Mouse (Mus musculus): ENCODE data around the gene Tshz2. TPM values are rescaled to one million over a fixed set of nuclear protein-coding genes. Genes with fewer than 3 reads are reported as not detected.

The Tshz2 gene
- polyA plus RNA-seq, 1 experiment from 2014 or later = 20.1 TPM

DNA sequence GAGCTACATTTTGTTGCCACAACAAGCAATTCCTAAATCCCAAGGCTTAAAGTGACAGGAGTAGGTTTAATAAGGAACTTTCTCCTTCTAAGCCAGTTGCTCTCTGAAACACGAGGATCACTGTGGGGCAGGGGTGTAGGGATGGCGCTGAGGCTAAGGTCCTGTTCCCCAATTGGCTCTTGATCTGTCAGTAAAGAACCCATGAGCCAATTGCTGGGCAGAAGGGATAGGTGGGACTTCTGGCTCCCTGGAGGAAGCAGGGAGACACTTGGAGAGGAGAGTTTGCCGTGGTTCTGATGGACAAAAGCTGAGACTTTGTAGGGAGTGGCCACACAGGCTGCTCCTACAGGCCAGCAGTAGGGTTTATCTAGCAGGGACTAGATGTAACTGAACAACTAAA, 128.9 kb downstream of the Tshz2 start:
- H3K4me1 ChIP-seq (ENCODE audit: control insufficient read depth, insufficient read depth, low read length) = peaks cover 15% of the 10 kb centered on the region
- 40% methylated on average over 3 of the region's 3 CpGs for WGBS
- H3K9me3 ChIP-seq (ENCODE audit: control insufficient read depth, low read depth, low read length) = peaks cover 3% of the 10 kb centered on the region; the same call in 1 of the 2 replicates
- H3K4me3 ChIP-seq (ENCODE audit: low read depth, low read length) = no peak overlapping the region
- H3K27me3 ChIP-seq (ENCODE audit: control insufficient read depth, insufficient read depth, low read length) = no peaks in the 10 kb centered on the region
- H3K27ac ChIP-seq (ENCODE audit: low read length) = no peak overlapping the region
- H3K9ac ChIP-seq (replicated peaks; ENCODE audit: low read depth, low read length) = no peak overlapping the region
- H3K36me3 ChIP-seq (ENCODE audit: control insufficient read depth, insufficient read depth, low read length) = no peaks in the 10 kb centered on the region
- H3K4me2 ChIP-seq (replicated peaks; ENCODE audit: low read depth, low read length) = no peak overlapping the region
- ATAC-seq (ENCODE audit: insufficient number of reproducible peaks, insufficient read depth, low FRiP score, low read depth) = no peak

DNA sequence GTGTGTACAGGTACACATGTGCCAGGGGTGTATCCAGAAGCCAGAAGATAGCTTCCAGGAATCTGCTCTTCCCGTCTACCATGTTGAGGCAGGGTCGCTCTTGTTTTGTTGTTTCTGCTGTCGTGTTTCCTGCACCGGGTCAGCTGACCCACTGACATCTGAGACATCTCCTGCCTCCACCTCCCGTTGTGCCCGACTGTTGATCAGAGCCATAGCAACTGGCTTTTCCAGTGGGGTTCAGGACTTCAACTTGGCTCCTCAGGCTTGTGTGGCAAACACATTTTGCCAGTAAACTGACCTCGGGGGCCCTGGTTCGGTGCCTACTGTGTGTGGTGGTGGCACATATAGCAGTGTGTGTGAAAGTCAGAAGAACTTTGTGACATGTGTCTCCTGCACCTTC, 129.5 kb downstream of the Tshz2 start:
- H3K4me2 ChIP-seq (replicated peaks; ENCODE audit: low read depth, low read length) = no peak overlapping the region
- no peak overlapping the region for H3K9ac ChIP-seq (replicated peaks; ENCODE audit: low read depth, low read length)
- no peak for ATAC-seq (ENCODE audit: insufficient number of reproducible peaks, insufficient read depth, low FRiP score, low read depth)
- H3K27me3 ChIP-seq (ENCODE audit: control insufficient read depth, insufficient read depth, low read length) = no peaks in the 10 kb centered on the region
- H3K4me3 ChIP-seq (ENCODE audit: low read depth, low read length) = no peak overlapping the region
- peaks cover 3% of the 10 kb centered on the region; the same call in 1 of the 2 replicates for H3K9me3 ChIP-seq (ENCODE audit: control insufficient read depth, low read depth, low read length)
- no peak overlapping the region for H3K27ac ChIP-seq (ENCODE audit: low read length)
- H3K4me1 ChIP-seq (ENCODE audit: control insufficient read depth, insufficient read depth, low read length) = peaks cover 13% of the 10 kb centered on the region
- H3K36me3 ChIP-seq (ENCODE audit: control insufficient read depth, insufficient read depth, low read length) = no peaks in the 10 kb centered on the region
- 80% methylated on average over 8 of the region's 8 CpGs for WGBS

DNA sequence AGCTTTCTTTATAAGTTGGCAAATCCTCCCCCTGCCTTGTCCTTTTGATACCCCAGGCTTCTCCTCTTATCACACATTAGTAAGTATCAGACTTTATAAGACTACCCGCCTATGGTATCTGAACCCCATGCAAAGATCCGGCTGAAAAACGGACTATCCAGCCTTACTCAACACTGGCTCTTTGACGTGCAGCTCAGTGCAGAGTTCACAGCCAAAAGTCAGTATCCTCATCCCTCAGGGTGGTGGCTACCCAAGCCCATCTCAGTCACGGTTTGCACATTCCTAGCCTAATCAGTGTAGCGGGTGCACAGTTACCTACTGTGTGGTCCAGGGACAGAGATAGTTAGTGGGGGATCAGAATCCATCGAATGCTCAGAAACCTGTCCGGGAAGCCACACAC, 130.9 kb downstream of the Tshz2 start:
- Histone ChIP-seq H3K4me2 (replicated peaks; ENCODE audit: low read depth, low read length) (no peak overlapping the region), H3K9me3 (ENCODE audit: control insufficient read depth, low read depth, low read length) (peaks cover 3% of the 10 kb centered on the region; the same call in 1 of the 2 replicates), H3K9ac (replicated peaks; ENCODE audit: low read depth, low read length) (no peak overlapping the region), H3K36me3 (ENCODE audit: control insufficient read depth, insufficient read depth, low read length) (no peaks in the 10 kb centered on the region), H3K4me1 (ENCODE audit: control insufficient read depth, insufficient read depth, low read length) (peaks cover 1% of the 10 kb centered on the region; the same call in 1 of the 2 replicates), H3K27me3 (ENCODE audit: control insufficient read depth, insufficient read depth, low read length) (no peaks in the 10 kb centered on the region), H3K4me3 (ENCODE audit: low read depth, low read length) (no peak overlapping the region), H3K27ac (ENCODE audit: low read length) (no peak overlapping the region)
- 70% methylated on average over 8 of the region's 8 CpGs for WGBS
- no peak for ATAC-seq (ENCODE audit: insufficient number of reproducible peaks, insufficient read depth, low FRiP score, low read depth)

DNA sequence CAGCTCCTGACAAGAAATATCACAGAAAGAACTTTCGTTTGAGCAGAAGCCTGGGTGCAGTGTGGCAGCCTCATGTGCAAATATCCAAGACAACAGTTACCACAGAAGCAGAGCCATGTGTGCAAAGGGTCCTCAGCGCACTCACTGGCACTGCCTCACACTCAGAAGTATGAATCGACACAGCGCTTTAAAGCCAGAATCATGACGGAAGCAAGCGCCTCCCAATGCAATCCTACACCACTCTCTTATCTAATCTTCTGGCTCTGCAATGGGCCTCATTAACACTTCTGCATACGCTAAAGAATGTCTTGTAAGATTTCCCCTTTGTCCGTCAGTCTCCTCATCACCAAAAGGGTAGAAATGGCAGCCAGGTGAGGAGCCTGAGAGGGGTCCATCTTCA, 133.4 kb downstream of the Tshz2 start:
- Histone ChIP-seq H3K4me1 (ENCODE audit: control insufficient read depth, insufficient read depth, low read length) (no peaks in the 10 kb centered on the region; the same call in 1 of the 2 replicates), H3K4me2 (replicated peaks; ENCODE audit: low read depth, low read length) (no peak overlapping the region), H3K4me3 (ENCODE audit: low read depth, low read length) (no peak overlapping the region), H3K9ac (replicated peaks; ENCODE audit: low read depth, low read length) (no peak overlapping the region), H3K36me3 (ENCODE audit: control insufficient read depth, insufficient read depth, low read length) (no peaks in the 10 kb centered on the region), H3K9me3 (ENCODE audit: control insufficient read depth, low read depth, low read length) (no peaks in the 10 kb centered on the region), H3K27ac (ENCODE audit: low read length) (no peak overlapping the region), H3K27me3 (ENCODE audit: control insufficient read depth, insufficient read depth, low read length) (no peaks in the 10 kb centered on the region)
- WGBS = 66% methylated on average over 8 of the region's 8 CpGs
- ATAC-seq (ENCODE audit: insufficient number of reproducible peaks, insufficient read depth, low FRiP score, low read depth) = no peak

DNA sequence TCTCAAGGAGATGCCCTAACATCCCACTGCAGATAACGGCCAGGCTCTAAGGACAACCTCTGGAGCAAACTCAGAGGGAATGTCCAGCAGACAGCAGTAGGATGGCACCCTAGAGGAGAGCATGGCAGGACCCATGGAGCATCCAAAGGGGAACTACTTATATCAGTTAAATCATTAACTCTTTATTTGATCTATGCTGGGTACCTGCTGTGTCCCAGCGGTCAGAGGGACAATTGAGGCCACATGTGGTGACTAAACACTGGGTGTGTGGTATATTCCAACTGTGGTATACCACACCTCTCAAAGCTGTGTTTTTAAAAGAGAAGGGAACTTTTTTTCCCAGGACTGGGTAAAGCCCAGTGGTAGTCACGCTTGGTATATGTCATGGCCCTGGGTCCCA, 134.5 kb downstream of the Tshz2 start:
- H3K4me3 ChIP-seq (ENCODE audit: low read depth, low read length) = no peak overlapping the region
- H3K27ac ChIP-seq (ENCODE audit: low read length) = no peak overlapping the region
- H3K9me3 ChIP-seq (ENCODE audit: control insufficient read depth, low read depth, low read length) = no peaks in the 10 kb centered on the region
- 71% methylated on average over 3 of the region's 3 CpGs for WGBS
- H3K27me3 ChIP-seq (ENCODE audit: control insufficient read depth, insufficient read depth, low read length) = no peaks in the 10 kb centered on the region
- no peak overlapping the region for H3K4me2 ChIP-seq (replicated peaks; ENCODE audit: low read depth, low read length)
- ATAC-seq (ENCODE audit: insufficient number of reproducible peaks, insufficient read depth, low FRiP score, low read depth) = no peak
- no peaks in the 10 kb centered on the region for H3K36me3 ChIP-seq (ENCODE audit: control insufficient read depth, insufficient read depth, low read length)
- H3K9ac ChIP-seq (replicated peaks; ENCODE audit: low read depth, low read length) = no peak overlapping the region
- H3K4me1 ChIP-seq (ENCODE audit: control insufficient read depth, insufficient read depth, low read length) = no peaks in the 10 kb centered on the region; the same call in 1 of the 2 replicates

DNA sequence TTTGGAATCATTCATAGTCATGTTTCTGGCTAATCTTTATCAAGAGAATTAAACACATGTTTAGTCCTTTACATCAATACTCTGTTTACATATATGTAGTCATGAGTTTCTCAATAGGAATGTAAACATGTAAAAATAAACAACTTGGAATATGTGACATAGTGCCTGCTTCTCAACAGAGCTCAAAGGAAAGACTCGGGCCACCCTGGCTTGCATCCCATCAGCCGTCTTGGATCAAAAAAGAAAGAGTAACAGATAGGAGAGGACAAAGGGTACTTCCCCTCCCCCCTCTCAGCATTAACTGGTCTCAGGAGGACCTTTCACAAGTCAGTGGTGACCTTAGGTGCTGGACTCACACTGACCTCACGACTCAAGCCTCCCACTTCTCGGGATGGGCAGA, 142.3 kb downstream of the Tshz2 start:
- H3K27me3 ChIP-seq (ENCODE audit: control insufficient read depth, insufficient read depth, low read length) = no peaks in the 10 kb centered on the region
- H3K4me1 ChIP-seq (ENCODE audit: control insufficient read depth, insufficient read depth, low read length) = no peaks in the 10 kb centered on the region; the same call in 1 of the 2 replicates
- H3K9ac ChIP-seq (replicated peaks; ENCODE audit: low read depth, low read length) = no peak overlapping the region
- H3K4me2 ChIP-seq (replicated peaks; ENCODE audit: low read depth, low read length) = no peak overlapping the region
- 54% methylated on average over 4 of the region's 4 CpGs for WGBS
- no peak for ATAC-seq (ENCODE audit: insufficient number of reproducible peaks, insufficient read depth, low FRiP score, low read depth)
- no peaks in the 10 kb centered on the region for H3K36me3 ChIP-seq (ENCODE audit: control insufficient read depth, insufficient read depth, low read length)
- no peak overlapping the region for H3K27ac ChIP-seq (ENCODE audit: low read length)
- H3K9me3 ChIP-seq (ENCODE audit: control insufficient read depth, low read depth, low read length) = no peaks in the 10 kb centered on the region
- no peak overlapping the region for H3K4me3 ChIP-seq (ENCODE audit: low read depth, low read length)

DNA sequence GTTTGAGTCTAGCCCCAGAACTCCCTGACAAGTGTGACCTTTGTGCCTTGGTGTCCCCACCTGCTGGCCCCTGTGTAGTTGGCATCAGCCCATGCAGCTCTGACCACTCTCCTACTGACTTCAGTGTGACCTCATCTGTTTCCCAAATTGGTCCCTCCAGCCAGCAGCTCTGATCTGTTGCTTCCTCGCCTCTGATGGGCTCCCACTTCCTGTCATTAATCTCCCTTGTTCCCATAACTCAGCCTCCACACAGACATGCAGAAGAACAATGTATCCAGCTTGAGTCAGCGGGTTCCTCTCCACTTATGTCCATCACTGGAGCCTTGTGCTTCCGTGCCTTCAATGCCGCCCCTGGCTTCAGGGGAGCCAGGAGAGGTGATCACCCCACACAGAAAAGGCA, 144.4 kb downstream of the Tshz2 start:
- Histone ChIP-seq H3K27ac (ENCODE audit: low read length) (peak overlapping the region; percentile 33; the same call in 1 of the 2 replicates), H3K36me3 (ENCODE audit: control insufficient read depth, insufficient read depth, low read length) (no peaks in the 10 kb centered on the region), H3K9ac (replicated peaks; ENCODE audit: low read depth, low read length) (no peak overlapping the region), H3K27me3 (ENCODE audit: control insufficient read depth, insufficient read depth, low read length) (no peaks in the 10 kb centered on the region), H3K4me2 (replicated peaks; ENCODE audit: low read depth, low read length) (no peak overlapping the region), H3K4me3 (ENCODE audit: low read depth, low read length) (no peak overlapping the region), H3K4me1 (ENCODE audit: control insufficient read depth, insufficient read depth, low read length) (peaks cover 1% of the 10 kb centered on the region; the same call in 1 of the 2 replicates), H3K9me3 (ENCODE audit: control insufficient read depth, low read depth, low read length) (no peaks in the 10 kb centered on the region)
- ATAC-seq (ENCODE audit: insufficient number of reproducible peaks, insufficient read depth, low FRiP score, low read depth) = no peak
- WGBS = 31% methylated on average over 4 of the region's 4 CpGs

DNA sequence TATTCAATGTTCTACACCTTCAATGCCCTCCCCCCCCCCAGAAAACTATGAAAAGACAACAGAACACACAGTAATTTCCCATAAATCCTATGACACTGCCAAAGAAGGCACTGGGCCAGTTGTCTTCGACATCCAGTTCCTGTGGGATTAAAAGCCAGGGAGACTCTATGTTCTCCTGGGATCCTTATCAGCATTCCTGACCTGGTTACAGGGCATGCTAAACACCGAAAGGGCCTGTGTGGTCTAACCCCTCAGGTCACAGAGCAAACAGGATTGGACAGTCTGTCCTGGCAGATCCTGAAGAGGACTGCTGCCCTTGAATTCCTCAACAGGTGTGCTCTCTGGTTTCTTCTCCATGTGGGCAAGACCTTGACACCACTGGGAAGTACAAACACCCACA, 145.0 kb downstream of the Tshz2 start:
- Histone ChIP-seq H3K27me3 (ENCODE audit: control insufficient read depth, insufficient read depth, low read length) (no peaks in the 10 kb centered on the region), H3K9me3 (ENCODE audit: control insufficient read depth, low read depth, low read length) (no peaks in the 10 kb centered on the region), H3K9ac (replicated peaks; ENCODE audit: low read depth, low read length) (no peak overlapping the region), H3K4me1 (ENCODE audit: control insufficient read depth, insufficient read depth, low read length) (peaks cover 5% of the 10 kb centered on the region), H3K4me3 (ENCODE audit: low read depth, low read length) (no peak overlapping the region), H3K4me2 (replicated peaks; ENCODE audit: low read depth, low read length) (no peak overlapping the region), H3K27ac (ENCODE audit: low read length) (no peak overlapping the region), H3K36me3 (ENCODE audit: control insufficient read depth, insufficient read depth, low read length) (no peaks in the 10 kb centered on the region)
- no peak for ATAC-seq (ENCODE audit: insufficient number of reproducible peaks, insufficient read depth, low FRiP score, low read depth)
- WGBS = 28% methylated on average over 2 of the region's 2 CpGs

DNA sequence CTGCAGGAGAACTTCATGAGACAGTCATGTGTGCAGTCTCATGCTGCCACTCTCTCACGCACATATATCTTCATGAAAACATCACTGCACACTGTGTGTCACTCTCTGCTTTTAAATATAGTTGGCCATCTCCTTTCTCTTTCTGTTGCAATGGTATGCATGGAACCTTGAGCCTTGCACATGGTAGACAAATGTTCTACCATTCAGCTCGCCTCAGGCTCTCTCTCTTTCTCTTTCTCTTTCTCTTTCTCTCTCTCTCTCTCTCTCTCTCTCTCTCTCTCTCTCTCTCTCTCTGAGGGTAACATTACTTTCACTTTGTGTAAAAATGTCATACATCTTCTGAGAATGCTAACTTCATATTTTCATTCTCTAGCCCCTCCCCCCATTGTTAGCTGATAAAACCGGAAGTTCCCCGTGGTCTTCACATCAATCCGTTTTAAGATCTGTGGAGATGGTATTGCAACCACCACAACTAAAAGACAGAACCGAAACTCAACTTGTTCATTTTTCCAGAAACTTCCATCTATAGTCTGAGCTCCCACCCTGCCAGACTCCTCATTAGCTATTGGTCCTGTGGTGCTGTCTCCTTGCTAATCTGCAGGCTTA, 146.0 kb downstream of the Tshz2 start:
- WGBS = 86% methylated on average over 6 of the region's 6 CpGs
- H3K4me3 ChIP-seq (ENCODE audit: low read depth, low read length) = no peak overlapping the region
- H3K9ac ChIP-seq (replicated peaks; ENCODE audit: low read depth, low read length) = no peak overlapping the region
- H3K4me1 ChIP-seq (ENCODE audit: control insufficient read depth, insufficient read depth, low read length) = peaks cover 11% of the 10 kb centered on the region
- no peaks in the 10 kb centered on the region for H3K27me3 ChIP-seq (ENCODE audit: control insufficient read depth, insufficient read depth, low read length)
- H3K4me2 ChIP-seq (replicated peaks; ENCODE audit: low read depth, low read length) = no peak overlapping the region
- H3K9me3 ChIP-seq (ENCODE audit: control insufficient read depth, low read depth, low read length) = no peaks in the 10 kb centered on the region
- no peaks in the 10 kb centered on the region for H3K36me3 ChIP-seq (ENCODE audit: control insufficient read depth, insufficient read depth, low read length)
- no peak overlapping the region for H3K27ac ChIP-seq (ENCODE audit: low read length)
- no peak for ATAC-seq (ENCODE audit: insufficient number of reproducible peaks, insufficient read depth, low FRiP score, low read depth)

Measured in stomach, embryonic 14.5 days (tissue).